Mouse (Mus musculus) frontal cortex, postnatal 10 days (tissue): ENCODE data around the gene Malsu1.

Experiments used
- DNase-seq, 2 experiments: peaks; one replicate each; pipeline ENCODE4 v3.0.0; 2022; ENCODE audit warnings: low spot score in 2 of 2, mixed read lengths in 1 of 2

Malsu1 gene

GRCm38 (mm10) chr6:49074117-49074490, 509 bp downstream of the Malsu1 start:
- DNase-seq = no peak

- no peak for DNase-seq
Observed at GRCm38 (mm10) chr6:49077894-49078293, 4.3 kb downstream of the Malsu1 start.

- no peak for DNase-seq
Observed at GRCm38 (mm10) chr6:49079313-49079712, 5.7 kb downstream of the Malsu1 start.

GRCm38 (mm10) chr6:49083008-49083407, 9.4 kb downstream of the Malsu1 start:
- no peak for DNase-seq

GRCm38 (mm10) chr6:49094968-49095367, 21.4 kb downstream of the Malsu1 start:
- DNase-seq = no peak

- no peak for DNase-seq
Observed at GRCm38 (mm10) chr6:49096421-49096820, 22.8 kb downstream of the Malsu1 start.

- DNase-seq = peak; percentile 46 to 69
Observed at GRCm38 (mm10) chr6:49096933-49097461, 23.4 kb downstream of the Malsu1 start.

GRCm38 (mm10) chr6:49097596-49098110, 24.1 kb downstream of the Malsu1 start:
- no peak for DNase-seq

- no peak for DNase-seq
Observed at GRCm38 (mm10) chr6:49099086-49099485, 25.5 kb downstream of the Malsu1 start.

- no peak for DNase-seq
Observed at GRCm38 (mm10) chr6:49106746-49107500, 33.3 kb downstream of the Malsu1 start.

- no peak for DNase-seq
Observed at GRCm38 (mm10) chr6:49109196-49109595, 35.6 kb downstream of the Malsu1 start.

GRCm38 (mm10) chr6:49113895-49114294, 40.3 kb downstream of the Malsu1 start:
- DNase-seq = no peak

GRCm38 (mm10) chr6:49114457-49114856, 40.9 kb downstream of the Malsu1 start:
- no peak for DNase-seq

- no peak for DNase-seq
Observed at GRCm38 (mm10) chr6:49115550-49115949, 42.0 kb downstream of the Malsu1 start.

GRCm38 (mm10) chr6:49116241-49116640, 42.6 kb downstream of the Malsu1 start:
- DNase-seq = no peak

- no peak for DNase-seq
Observed at GRCm38 (mm10) chr6:49118446-49118845, 44.9 kb downstream of the Malsu1 start.

- no peak for DNase-seq
Observed at GRCm38 (mm10) chr6:49119462-49120135, 46.0 kb downstream of the Malsu1 start.

- DNase-seq = no peak
Observed at GRCm38 (mm10) chr6:49120370-49120769, 46.8 kb downstream of the Malsu1 start.

GRCm38 (mm10) chr6:49130328-49130727, 56.7 kb downstream of the Malsu1 start:
- DNase-seq = no peak

GRCm38 (mm10) chr6:49131855-49132254, 58.3 kb downstream of the Malsu1 start:
- DNase-seq = no peak

GRCm38 (mm10) chr6:49132352-49133090, 58.9 kb downstream of the Malsu1 start:
- no peak for DNase-seq
